Comparison of ENCODE assay signal across 17 mouse cellular contexts in genomic region chr3:61396728-61397127, GRCm38 (mm10). TPM values are rescaled to one million over a fixed set of nuclear protein-coding genes. Genes with fewer than 3 reads are reported as not detected.
DNase-seq lines count a peak whose midpoint lies in the region; ATAC-seq and TF ChIP-seq lines count a peak whose summit lies in the region.
"Had no signal": no experiment of that assay in that cellular context is flagged by ENCODE, and none has a peak within 500 bp of the region (broad histone marks: within the 10 kb centered on the region; RNA-seq: fewer than 3 reads in every experiment).

No protein-coding gene starts in this region.

- no peak overlapping the region for H3K4me3 ChIP-seq in forebrain, embryonic 13.5 days
- H3K4me3 ChIP-seq in forebrain, embryonic 16.5 days (replicated peaks; ENCODE audit: low read length): no peak overlapping the region
- no peak overlapping the region for H3K4me3 ChIP-seq in neural tube, embryonic 12.5 days
- H3K4me3 ChIP-seq in neural tube, embryonic 15.5 days (replicated peaks): no peak overlapping the region
- no peak overlapping the region for H3K4me3 ChIP-seq in olfactory bulb, adult 2 months (ENCODE audit: insufficient read depth, low read depth, low read length)
- H3K4me3 ChIP-seq in intestine, embryonic 15.5 days (replicated peaks): no peak overlapping the region
- H3K4me3 ChIP-seq: forebrain, embryonic 10.5 days; gastrocnemius, adult 2 months; heart, embryonic 12.5 days; kidney, embryonic 15.5 days had no signal

- TF ChIP-seq POLR2A in olfactory bulb, adult 2 months (IDR thresholded peaks at IDR 0.05; ENCODE audit: insufficient read depth, low read depth, low read length): no peak

- no peak overlapping the region for H3K27ac ChIP-seq in forebrain, embryonic 13.5 days
- H3K27ac ChIP-seq in forebrain, embryonic 16.5 days (ENCODE audit: low read length): no peak overlapping the region
- H3K27ac ChIP-seq in neural tube, embryonic 12.5 days: no peak overlapping the region
- H3K27ac ChIP-seq in neural tube, embryonic 15.5 days (replicated peaks): no peak overlapping the region
- peak overlapping the region; percentile 61; the same call in 1 of the 2 replicates for H3K27ac ChIP-seq in olfactory bulb, adult 2 months (ENCODE audit: insufficient read depth, low read depth, low read length)
- H3K27ac ChIP-seq in intestine, embryonic 15.5 days: no peak overlapping the region
- H3K27ac ChIP-seq: forebrain, embryonic 10.5 days; gastrocnemius, adult 2 months; kidney, embryonic 15.5 days had no signal

- ATAC-seq in forebrain, embryonic 13.5 days: peak; percentile 33; the same call in 1 of the 2 replicates
- ATAC-seq in forebrain, embryonic 16.5 days: no peak
- ATAC-seq in neural tube, embryonic 12.5 days (ENCODE audit: low FRiP score, low read depth): 0 out of 2 replicates have a peak, but pooled peaks have one; percentile 21
- ATAC-seq in neural tube, embryonic 15.5 days (ENCODE audit: low FRiP score): no peak
- ATAC-seq in megakaryocyte, adult 5-6 weeks (ENCODE audit: poor library complexity, severe bottlenecking): peak; percentile 72
- no peak for ATAC-seq in intestine, embryonic 15.5 days
- ATAC-seq: lung, postnatal 0 days had no signal

- no peak overlapping the region for H3K4me2 ChIP-seq in forebrain, embryonic 13.5 days
- H3K4me2 ChIP-seq in forebrain, embryonic 16.5 days (ENCODE audit: low read length): no peak overlapping the region
- no peak overlapping the region for H3K4me2 ChIP-seq in neural tube, embryonic 12.5 days (replicated peaks)
- H3K4me2 ChIP-seq in neural tube, embryonic 15.5 days: no peak overlapping the region
- H3K4me2 ChIP-seq in intestine, embryonic 15.5 days (replicated peaks): no peak overlapping the region
- H3K4me2 ChIP-seq: heart, embryonic 12.5 days; kidney, embryonic 15.5 days; liver, embryonic 11.5 days had no signal

- H3K9ac ChIP-seq in forebrain, embryonic 13.5 days: no peak overlapping the region
- no peak overlapping the region for H3K9ac ChIP-seq in forebrain, embryonic 16.5 days (replicated peaks; ENCODE audit: low read depth, low read length)
- no peak overlapping the region for H3K9ac ChIP-seq in neural tube, embryonic 12.5 days
- no peak overlapping the region for H3K9ac ChIP-seq in neural tube, embryonic 15.5 days (replicated peaks)
- H3K9ac ChIP-seq in intestine, embryonic 15.5 days: no peak overlapping the region
- H3K9ac ChIP-seq: heart, embryonic 12.5 days; kidney, embryonic 15.5 days had no signal

- peaks cover 8% of the 10 kb centered on the region; the same call in 1 of the 2 replicates for H3K4me1 ChIP-seq in forebrain, embryonic 13.5 days
- no peaks in the 10 kb centered on the region for H3K4me1 ChIP-seq in forebrain, embryonic 16.5 days (replicated peaks; ENCODE audit: control insufficient read depth, insufficient read depth, low read length)
- no peaks in the 10 kb centered on the region for H3K4me1 ChIP-seq in neural tube, embryonic 12.5 days
- H3K4me1 ChIP-seq in neural tube, embryonic 15.5 days: no peaks in the 10 kb centered on the region
- no peaks in the 10 kb centered on the region for H3K4me1 ChIP-seq in olfactory bulb, adult 2 months (ENCODE audit: control insufficient read depth, insufficient read depth, low read length)
- H3K4me1 ChIP-seq in intestine, embryonic 15.5 days (replicated peaks): no peaks in the 10 kb centered on the region
- H3K4me1 ChIP-seq: kidney, embryonic 15.5 days had no signal

- no peaks in the 10 kb centered on the region for H3K27me3 ChIP-seq in forebrain, embryonic 13.5 days
- no peaks in the 10 kb centered on the region for H3K27me3 ChIP-seq in forebrain, embryonic 16.5 days (replicated peaks; ENCODE audit: control insufficient read depth, insufficient read depth, low read length)
- H3K27me3 ChIP-seq in neural tube, embryonic 12.5 days (replicated peaks): no peaks in the 10 kb centered on the region
- H3K27me3 ChIP-seq in neural tube, embryonic 15.5 days (replicated peaks): no peaks in the 10 kb centered on the region
- H3K27me3 ChIP-seq in intestine, embryonic 15.5 days (replicated peaks): no peaks in the 10 kb centered on the region
- H3K27me3 ChIP-seq: heart, embryonic 12.5 days; kidney, embryonic 15.5 days had no signal

- H3K9me3 ChIP-seq in forebrain, embryonic 13.5 days (replicated peaks): no peaks in the 10 kb centered on the region
- no peaks in the 10 kb centered on the region for H3K9me3 ChIP-seq in forebrain, embryonic 16.5 days (ENCODE audit: control insufficient read depth, low read length)
- no peaks in the 10 kb centered on the region for H3K9me3 ChIP-seq in neural tube, embryonic 12.5 days
- no peaks in the 10 kb centered on the region for H3K9me3 ChIP-seq in neural tube, embryonic 15.5 days (replicated peaks)
- H3K9me3 ChIP-seq in intestine, embryonic 15.5 days: no peaks in the 10 kb centered on the region
- H3K9me3 ChIP-seq: forebrain, embryonic 10.5 days; heart, embryonic 12.5 days; kidney, embryonic 15.5 days had no signal

- WGBS in forebrain, embryonic 13.5 days: 13% methylated on average over 2 of the region's 2 CpGs
- 12% methylated on average over 2 of the region's 2 CpGs for WGBS in forebrain, embryonic 16.5 days
- 18% methylated on average over 2 of the region's 2 CpGs for WGBS in neural tube, embryonic 12.5 days
- WGBS in neural tube, embryonic 15.5 days: 11% methylated on average over 2 of the region's 2 CpGs
- 32% methylated on average over 2 of the region's 2 CpGs for WGBS in olfactory bulb, adult 2 months
- 91% methylated on average over 2 of the region's 2 CpGs for WGBS in intestine, embryonic 15.5 days

- no peak for TF ChIP-seq CTCF in olfactory bulb, adult 2 months (IDR thresholded peaks at IDR 0.05; ENCODE audit: insufficient read depth, low read depth, low read length)

- DNase-seq in left cerebral cortex, adult 9 months (ENCODE audit: low spot score in 2 of 2): no peak
- DNase-seq: cerebellum, adult 9-11 months; gastrocnemius, adult 2 months; thymus, adult 2 months had no signal

- no peaks in the 10 kb centered on the region for H3K36me3 ChIP-seq in forebrain, embryonic 13.5 days (ENCODE audit: poor library complexity, severe bottlenecking)
- no peaks in the 10 kb centered on the region for H3K36me3 ChIP-seq in forebrain, embryonic 16.5 days (ENCODE audit: control insufficient read depth, insufficient read depth)
- no peaks in the 10 kb centered on the region for H3K36me3 ChIP-seq in neural tube, embryonic 12.5 days
- no peaks in the 10 kb centered on the region for H3K36me3 ChIP-seq in neural tube, embryonic 15.5 days
- no peaks in the 10 kb centered on the region for H3K36me3 ChIP-seq in intestine, embryonic 15.5 days
- H3K36me3 ChIP-seq: forebrain, embryonic 10.5 days; heart, embryonic 12.5 days; kidney, embryonic 15.5 days had no signal

RNA-seq across cellular contexts. Expression of gene B430305J03Rik, which starts 31.0 kb away (rescaled TPM):
- not detected in 2 replicates for polyA plus RNA-seq in forebrain, embryonic 13.5 days (2015; fragmentation: Nextera tagmentation; extraction: Ambion mirVana)
- not detected in 2 replicates for polyA plus RNA-seq in forebrain, embryonic 16.5 days (2015; fragmentation: Nextera tagmentation; extraction: Ambion mirVana)
- not detected in 2 replicates for polyA plus RNA-seq in neural tube, embryonic 12.5 days (2016; fragmentation: Nextera tagmentation; extraction: Ambion mirVana)
- polyA plus RNA-seq in neural tube, embryonic 15.5 days (2015; fragmentation: Nextera tagmentation; extraction: Ambion mirVana): not detected in 2 replicates
- 0.25 and 0.62 TPM in 2 replicates for total RNA-seq in megakaryocyte, adult 5-6 weeks (2015)
- total RNA-seq in megakaryocyte, adult 5-6 weeks (2017): 0.28 and 0.95 TPM in 2 replicates
- not detected in 2 replicates for polyA plus RNA-seq in olfactory bulb, adult 2 months (2012; ENCODE audit: insufficient read depth, insufficient read length, low replicate concordance, missing spikeins)
- polyA plus RNA-seq in intestine, embryonic 15.5 days (2015; fragmentation: Nextera tagmentation; extraction: Ambion mirVana): not detected in 2 replicates
- total RNA-seq: gastrocnemius, adult 2 months had no signal
- polyA plus RNA-seq: embryonic facial prominence, embryonic 11.5 days; forebrain, embryonic 10.5 days; heart, embryonic 12.5 days; kidney, embryonic 15.5 days; liver, embryonic 11.5 days; lung, postnatal 0 days had no signal

RNA-seq across cellular contexts. Expression of gene Rap2b, which starts 35.3 kb away (rescaled TPM):
- 13.7 and 14.8 TPM in 2 replicates for polyA plus RNA-seq in forebrain, embryonic 13.5 days (2015; fragmentation: Nextera tagmentation; extraction: Ambion mirVana)
- polyA plus RNA-seq in forebrain, embryonic 16.5 days (2015; fragmentation: Nextera tagmentation; extraction: Ambion mirVana): 14.1 and 15.8 TPM in 2 replicates
- polyA plus RNA-seq in neural tube, embryonic 12.5 days (2016; fragmentation: Nextera tagmentation; extraction: Ambion mirVana): 13.6 and 14.6 TPM in 2 replicates
- polyA plus RNA-seq in neural tube, embryonic 15.5 days (2015; fragmentation: Nextera tagmentation; extraction: Ambion mirVana): 8.6 and 9.3 TPM in 2 replicates
- 10.8 and 11.4 TPM in 2 replicates for total RNA-seq in megakaryocyte, adult 5-6 weeks (2015)
- total RNA-seq in megakaryocyte, adult 5-6 weeks (2017): 15.0 and 19.4 TPM in 2 replicates
- polyA plus RNA-seq in olfactory bulb, adult 2 months (2012; ENCODE audit: insufficient read depth, insufficient read length, low replicate concordance, missing spikeins): not detected in 2 replicates
- polyA plus RNA-seq in intestine, embryonic 15.5 days (2015; fragmentation: Nextera tagmentation; extraction: Ambion mirVana): 6.8 and 8.3 TPM in 2 replicates

Comparison
In these comparisons a context has a peak if more than half of its experiments do, and no peak if none do; other contexts are left out.
1. ATAC-seq: peak in forebrain, embryonic 13.5 days (single experiment), neural tube, embryonic 12.5 days (single experiment) and megakaryocyte, adult 5-6 weeks (single experiment); none in forebrain, embryonic 16.5 days (single experiment), neural tube, embryonic 15.5 days (single experiment) and intestine, embryonic 15.5 days (single experiment).